Mouse (Mus musculus): ENCODE measurements at regions not wholly inside any gene's neighbourhood (a gene's known extent, or its start where the extent isn't known, plus 50 kb on each side); places are given as distances from the start of the nearest gene placed in this dataset.

DNA sequence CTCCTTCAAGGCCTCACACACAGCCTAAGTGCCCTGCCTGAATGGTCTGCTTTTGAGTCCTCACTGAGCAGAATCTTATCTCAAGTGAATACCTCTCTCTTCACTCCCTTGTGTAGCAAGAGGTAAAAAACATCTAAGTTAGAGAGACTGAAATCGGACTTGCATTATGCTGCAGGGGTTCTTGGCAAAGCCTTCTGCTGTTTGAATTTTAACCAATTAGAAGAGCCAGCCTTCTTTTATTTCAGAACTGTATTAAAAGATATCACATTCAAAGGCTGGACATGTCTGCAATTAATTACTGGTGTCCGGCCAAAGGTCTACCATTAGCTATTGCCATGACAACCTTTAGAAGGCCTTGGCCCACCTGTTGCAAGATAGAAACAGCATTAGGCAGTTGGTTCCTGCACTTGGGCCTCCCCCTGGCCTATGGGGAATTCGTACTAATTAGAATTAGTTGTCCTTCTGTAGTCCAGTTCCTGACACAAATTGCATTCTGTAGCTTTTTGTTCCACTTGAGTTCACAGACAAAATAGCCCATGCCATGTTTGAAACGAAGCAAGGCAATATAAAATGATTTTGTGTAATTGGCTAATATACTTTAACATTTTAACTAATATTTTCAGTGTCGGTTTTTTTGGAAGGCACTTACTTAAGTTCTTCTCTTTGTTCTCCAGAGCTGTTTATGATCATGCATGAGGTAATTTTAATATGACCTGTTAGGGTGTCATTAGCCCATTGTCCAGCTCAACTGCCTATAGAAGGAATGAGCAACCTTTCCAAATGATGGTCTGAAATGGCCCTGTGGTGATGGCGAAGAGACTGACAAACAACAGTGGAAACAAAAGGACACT, 219.4 kb downstream of the Lmo4 start:
- Histone ChIP-seq H3K27ac (ENCODE audit: low read length) (no peak overlapping the region), H3K36me3 (ENCODE audit: control insufficient read depth, insufficient read depth) (no peaks in the 10 kb centered on the region), H3K4me1 (ENCODE audit: control insufficient read depth, insufficient read depth, low read length) (no peaks in the 10 kb centered on the region), H3K4me2 (ENCODE audit: low read depth, low read length) (no peak overlapping the region), H3K27me3 (ENCODE audit: control insufficient read depth, insufficient read depth, low read length) (no peaks in the 10 kb centered on the region), H3K4me3 (ENCODE audit: low read length) (no peak overlapping the region), H3K9me3 (replicated peaks; ENCODE audit: control insufficient read depth, low read length) (0 out of 2 replicates have a peak, but pooled peaks cover 4% of the 10 kb centered on the region), H3K9ac (ENCODE audit: low read length) (no peak overlapping the region)
- WGBS = 77% methylated on average over 6 of the region's 6 CpGs
- ATAC-seq (replicated peaks; ENCODE audit: extremely low read depth, insufficient read depth, low FRiP score) = no peak

DNA sequence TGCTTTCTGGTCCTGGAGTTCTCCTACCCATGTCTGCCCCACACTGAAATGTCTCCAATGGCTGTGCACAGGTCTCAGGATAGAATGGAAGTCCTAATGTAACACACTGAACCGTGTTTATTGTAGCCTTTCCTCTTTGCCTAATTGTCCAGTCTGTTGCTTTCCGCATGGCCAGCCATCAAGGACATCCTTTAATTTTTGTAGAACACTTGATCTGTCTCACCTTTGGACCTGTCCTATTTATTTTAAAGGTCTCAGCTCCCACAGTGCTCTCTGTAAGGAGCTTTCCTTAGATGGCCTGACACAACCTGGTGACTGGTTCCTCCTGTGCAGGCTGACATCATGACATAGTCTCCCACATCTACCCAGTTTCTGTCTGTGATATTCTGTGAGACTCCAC, 226.3 kb downstream of the Lmo4 start:
- Histone ChIP-seq H3K9me3 (replicated peaks; ENCODE audit: control insufficient read depth, low read length) (no peaks in the 10 kb centered on the region), H3K4me3 (ENCODE audit: low read length) (no peak overlapping the region), H3K4me1 (ENCODE audit: control insufficient read depth, insufficient read depth, low read length) (no peaks in the 10 kb centered on the region), H3K27me3 (ENCODE audit: control insufficient read depth, insufficient read depth, low read length) (no peaks in the 10 kb centered on the region), H3K27ac (ENCODE audit: low read length) (no peak overlapping the region), H3K9ac (ENCODE audit: low read length) (no peak overlapping the region), H3K36me3 (ENCODE audit: control insufficient read depth, insufficient read depth) (no peaks in the 10 kb centered on the region), H3K4me2 (ENCODE audit: low read depth, low read length) (no peak overlapping the region)
- ATAC-seq (replicated peaks; ENCODE audit: extremely low read depth, insufficient read depth, low FRiP score) = no peak
- 85% methylated on average over 2 of the region's 2 CpGs for WGBS

DNA sequence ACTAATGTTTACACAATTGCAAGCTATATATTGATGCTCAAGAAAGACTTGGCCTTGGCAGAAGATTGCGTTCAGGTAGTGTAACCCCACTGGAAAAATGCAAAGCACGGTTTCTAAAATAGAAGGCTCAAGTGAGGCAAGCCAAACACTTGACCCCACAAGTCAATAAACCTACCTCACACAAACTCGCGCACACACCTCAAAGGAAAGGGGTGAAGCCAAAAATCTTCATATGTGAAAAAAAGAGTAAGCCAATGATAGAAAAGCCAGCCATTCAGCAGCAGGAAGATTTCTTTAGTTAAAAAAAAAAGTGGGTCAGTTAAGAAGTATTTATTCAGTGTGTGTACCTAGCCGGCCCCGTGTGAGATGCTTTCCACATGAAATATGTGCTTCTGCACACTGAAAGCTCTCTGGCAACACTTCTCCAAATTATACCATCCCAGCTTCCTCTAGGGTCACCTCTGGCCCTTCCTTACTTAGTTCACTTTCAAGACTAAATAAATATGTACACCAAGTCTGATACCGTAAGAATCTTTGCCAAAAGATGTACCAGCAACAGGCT, 227.1 kb downstream of the Lmo4 start:
- no peak for ATAC-seq (replicated peaks; ENCODE audit: extremely low read depth, insufficient read depth, low FRiP score)
- no peak overlapping the region for H3K27ac ChIP-seq (ENCODE audit: low read length)
- H3K9me3 ChIP-seq (replicated peaks; ENCODE audit: control insufficient read depth, low read length) = no peaks in the 10 kb centered on the region

DNA sequence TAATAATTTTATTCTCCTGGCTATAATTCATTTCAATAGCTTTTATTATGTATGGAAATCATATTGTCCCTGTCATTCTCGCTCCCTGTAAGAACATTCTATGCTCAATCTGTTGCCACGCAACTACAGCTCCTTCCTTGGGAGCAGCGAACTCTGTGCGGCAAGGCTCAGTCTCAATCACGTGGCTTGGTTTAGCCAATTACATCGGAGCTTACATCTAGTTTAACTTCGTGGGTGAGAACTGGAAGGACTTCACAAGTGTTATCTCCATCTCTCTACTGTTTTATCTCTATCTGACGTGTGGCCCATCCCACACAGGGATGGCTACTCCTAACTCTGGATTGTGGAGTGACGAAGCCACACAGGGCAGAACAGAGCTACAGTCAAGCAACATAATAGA, 231.4 kb downstream of the Lmo4 start:
- H3K36me3 ChIP-seq (ENCODE audit: control insufficient read depth, insufficient read depth) = no peaks in the 10 kb centered on the region
- H3K27me3 ChIP-seq (ENCODE audit: control insufficient read depth, insufficient read depth, low read length) = no peaks in the 10 kb centered on the region
- no peak overlapping the region for H3K4me2 ChIP-seq (ENCODE audit: low read depth, low read length)
- H3K4me3 ChIP-seq (ENCODE audit: low read length) = no peak overlapping the region
- 60% methylated on average over 9 of the region's 9 CpGs for WGBS
- no peaks in the 10 kb centered on the region for H3K4me1 ChIP-seq (ENCODE audit: control insufficient read depth, insufficient read depth, low read length)
- H3K9me3 ChIP-seq (replicated peaks; ENCODE audit: control insufficient read depth, low read length) = no peaks in the 10 kb centered on the region
- no peak for ATAC-seq (replicated peaks; ENCODE audit: extremely low read depth, insufficient read depth, low FRiP score)
- H3K9ac ChIP-seq (ENCODE audit: low read length) = no peak overlapping the region
- H3K27ac ChIP-seq (ENCODE audit: low read length) = no peak overlapping the region

More for the DNA sequence above, 227.1 kb downstream of the Lmo4 start:
- WGBS = 80% methylated on average over 7 of the region's 7 CpGs
- Histone ChIP-seq H3K4me1 (ENCODE audit: control insufficient read depth, insufficient read depth, low read length) (no peaks in the 10 kb centered on the region), H3K9ac (ENCODE audit: low read length) (no peak overlapping the region), H3K36me3 (ENCODE audit: control insufficient read depth, insufficient read depth) (no peaks in the 10 kb centered on the region), H3K27me3 (ENCODE audit: control insufficient read depth, insufficient read depth, low read length) (no peaks in the 10 kb centered on the region), H3K4me2 (ENCODE audit: low read depth, low read length) (no peak overlapping the region), H3K4me3 (ENCODE audit: low read length) (no peak overlapping the region)

DNA sequence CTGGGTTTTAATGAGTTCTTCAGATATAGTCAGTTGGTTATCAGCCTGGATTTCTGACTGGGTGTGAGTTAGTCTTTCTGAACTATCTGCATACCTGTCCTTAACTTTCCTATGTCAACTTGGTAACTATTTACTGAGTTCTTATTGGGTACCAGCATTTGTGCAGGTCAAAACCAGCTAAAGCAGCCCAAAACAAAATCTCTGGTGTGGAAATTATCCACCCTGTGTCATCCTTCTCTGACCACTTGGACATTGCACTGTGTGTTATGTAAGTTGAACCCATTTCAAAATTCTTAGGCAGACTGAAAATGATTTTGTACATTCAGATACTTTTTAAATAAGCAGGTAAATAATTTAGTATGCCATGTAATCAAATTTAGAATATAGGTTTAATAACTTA, 232.7 kb downstream of the Lmo4 start:
- no peaks in the 10 kb centered on the region for H3K9me3 ChIP-seq (replicated peaks; ENCODE audit: control insufficient read depth, low read length)
- no peaks in the 10 kb centered on the region for H3K36me3 ChIP-seq (ENCODE audit: control insufficient read depth, insufficient read depth)
- no peaks in the 10 kb centered on the region for H3K4me1 ChIP-seq (ENCODE audit: control insufficient read depth, insufficient read depth, low read length)
- no peaks in the 10 kb centered on the region for H3K27me3 ChIP-seq (ENCODE audit: control insufficient read depth, insufficient read depth, low read length)
- H3K4me2 ChIP-seq (ENCODE audit: low read depth, low read length) = no peak overlapping the region
- no peak for ATAC-seq (replicated peaks; ENCODE audit: extremely low read depth, insufficient read depth, low FRiP score)
- no peak overlapping the region for H3K4me3 ChIP-seq (ENCODE audit: low read length)
- no peak overlapping the region for H3K27ac ChIP-seq (ENCODE audit: low read length)
- no peak overlapping the region for H3K9ac ChIP-seq (ENCODE audit: low read length)

DNA sequence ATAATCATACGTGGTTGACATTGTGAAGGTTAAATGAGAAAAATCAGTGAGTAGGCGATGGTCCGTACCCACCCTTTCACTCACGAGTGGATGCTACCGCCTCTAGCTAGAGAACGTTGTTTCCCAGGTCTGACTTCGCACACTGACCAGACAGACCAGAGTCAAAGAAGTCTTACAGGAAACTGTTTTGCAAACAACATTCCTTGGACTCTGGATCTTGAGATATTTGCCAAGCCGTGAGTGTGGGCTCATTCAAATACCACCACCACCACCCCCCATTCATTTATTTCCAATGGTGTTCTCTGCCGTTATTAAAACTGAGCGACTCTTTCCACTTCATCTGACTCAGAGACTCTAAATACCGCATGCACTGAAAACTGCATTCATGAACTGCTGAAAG, 234.2 kb downstream of the Lmo4 start:
- H3K4me3 ChIP-seq (ENCODE audit: low read length) = no peak overlapping the region
- WGBS = 82% methylated on average over 11 of the region's 11 CpGs
- no peak for ATAC-seq (replicated peaks; ENCODE audit: extremely low read depth, insufficient read depth, low FRiP score)
- H3K9ac ChIP-seq (ENCODE audit: low read length) = no peak overlapping the region
- H3K4me2 ChIP-seq (ENCODE audit: low read depth, low read length) = no peak overlapping the region
- no peaks in the 10 kb centered on the region for H3K4me1 ChIP-seq (ENCODE audit: control insufficient read depth, insufficient read depth, low read length)
- H3K36me3 ChIP-seq (ENCODE audit: control insufficient read depth, insufficient read depth) = no peaks in the 10 kb centered on the region
- no peak overlapping the region for H3K27ac ChIP-seq (ENCODE audit: low read length)
- H3K27me3 ChIP-seq (ENCODE audit: control insufficient read depth, insufficient read depth, low read length) = no peaks in the 10 kb centered on the region
- no peaks in the 10 kb centered on the region for H3K9me3 ChIP-seq (replicated peaks; ENCODE audit: control insufficient read depth, low read length)

DNA sequence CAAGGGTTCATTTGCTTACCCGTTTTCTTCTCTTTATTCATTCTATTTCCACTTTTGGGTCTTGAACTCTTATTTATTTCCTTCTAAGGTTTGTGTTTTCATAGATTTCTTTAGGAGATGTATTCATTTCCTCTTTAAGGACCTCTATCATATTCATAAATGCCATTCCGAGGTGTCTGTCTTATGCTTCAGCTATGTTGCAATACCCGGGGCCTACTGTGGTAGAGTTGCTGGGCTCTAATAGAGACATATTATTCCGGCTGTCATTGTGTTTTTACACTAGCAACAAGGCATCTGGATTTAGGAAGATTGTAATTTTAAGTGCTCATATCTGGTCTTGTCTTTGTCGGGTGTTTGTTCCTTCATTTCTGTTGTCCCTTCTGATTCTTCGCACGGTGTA, 249.5 kb downstream of the Lmo4 start:
- Histone ChIP-seq H3K36me3 (ENCODE audit: control insufficient read depth, insufficient read depth) (no peaks in the 10 kb centered on the region), H3K4me1 (ENCODE audit: control insufficient read depth, insufficient read depth, low read length) (no peaks in the 10 kb centered on the region), H3K27me3 (ENCODE audit: control insufficient read depth, insufficient read depth, low read length) (no peaks in the 10 kb centered on the region), H3K9me3 (replicated peaks; ENCODE audit: control insufficient read depth, low read length) (no peaks in the 10 kb centered on the region), H3K9ac (ENCODE audit: low read length) (no peak overlapping the region), H3K4me2 (ENCODE audit: low read depth, low read length) (no peak overlapping the region), H3K4me3 (ENCODE audit: low read length) (no peak overlapping the region), H3K27ac (ENCODE audit: low read length) (no peak overlapping the region)
- 85% methylated on average over 7 of the region's 7 CpGs for WGBS
- no peak for ATAC-seq (replicated peaks; ENCODE audit: extremely low read depth, insufficient read depth, low FRiP score)

DNA sequence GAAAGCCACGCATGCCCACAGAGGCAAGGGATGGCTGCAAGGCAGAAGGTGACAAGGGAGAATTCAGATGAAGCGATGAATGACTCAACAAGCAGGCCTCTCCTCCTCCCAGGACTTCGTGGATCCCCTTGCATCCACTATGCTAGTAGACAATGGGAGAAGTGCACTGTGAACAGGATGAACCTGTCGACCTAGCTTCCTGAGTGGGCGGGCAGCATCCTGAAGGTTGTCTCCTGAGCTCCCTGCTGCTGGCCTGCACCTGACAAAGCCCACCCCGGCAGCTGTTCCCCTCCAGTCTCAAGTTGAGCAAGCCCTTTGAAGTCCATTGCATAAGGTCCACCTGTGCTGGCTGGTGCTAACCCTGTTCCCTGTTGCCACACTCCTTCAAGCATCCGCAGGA, 250.2 kb downstream of the Lmo4 start:
- Histone ChIP-seq H3K9ac (ENCODE audit: low read length) (no peak overlapping the region), H3K27me3 (ENCODE audit: control insufficient read depth, insufficient read depth, low read length) (no peaks in the 10 kb centered on the region), H3K4me1 (ENCODE audit: control insufficient read depth, insufficient read depth, low read length) (no peaks in the 10 kb centered on the region), H3K9me3 (replicated peaks; ENCODE audit: control insufficient read depth, low read length) (no peaks in the 10 kb centered on the region), H3K27ac (ENCODE audit: low read length) (no peak overlapping the region), H3K36me3 (ENCODE audit: control insufficient read depth, insufficient read depth) (no peaks in the 10 kb centered on the region), H3K4me2 (ENCODE audit: low read depth, low read length) (no peak overlapping the region), H3K4me3 (ENCODE audit: low read length) (no peak overlapping the region)
- 65% methylated on average over 7 of the region's 7 CpGs for WGBS
- ATAC-seq (replicated peaks; ENCODE audit: extremely low read depth, insufficient read depth, low FRiP score) = no peak

DNA sequence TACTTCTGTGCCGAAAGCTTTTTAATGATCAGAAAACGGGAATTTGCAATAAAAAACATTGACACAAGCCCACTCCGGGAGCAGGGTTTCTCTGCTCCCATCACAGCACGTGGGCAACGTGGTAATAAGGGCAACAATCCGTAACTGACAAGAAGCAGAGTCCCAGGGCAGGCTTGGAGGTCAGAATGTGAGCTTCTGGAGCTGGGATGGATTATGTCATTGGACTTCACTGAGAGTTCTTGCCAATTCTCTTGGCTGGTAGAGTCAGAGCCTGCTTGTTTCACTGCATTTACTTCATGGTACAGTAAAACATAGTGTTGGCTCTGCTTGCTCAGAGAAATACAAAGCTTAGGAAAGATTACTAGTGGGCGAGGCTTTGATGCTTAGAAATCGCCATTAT, 252.7 kb downstream of the Lmo4 start:
- Histone ChIP-seq H3K4me3 (ENCODE audit: low read length) (no peak overlapping the region), H3K9ac (ENCODE audit: low read length) (no peak overlapping the region), H3K4me1 (ENCODE audit: control insufficient read depth, insufficient read depth, low read length) (no peaks in the 10 kb centered on the region), H3K27ac (ENCODE audit: low read length) (no peak overlapping the region), H3K36me3 (ENCODE audit: control insufficient read depth, insufficient read depth) (no peaks in the 10 kb centered on the region), H3K4me2 (ENCODE audit: low read depth, low read length) (no peak overlapping the region), H3K27me3 (ENCODE audit: control insufficient read depth, insufficient read depth, low read length) (no peaks in the 10 kb centered on the region), H3K9me3 (replicated peaks; ENCODE audit: control insufficient read depth, low read length) (no peaks in the 10 kb centered on the region)
- WGBS = 62% methylated on average over 8 of the region's 8 CpGs
- ATAC-seq (replicated peaks; ENCODE audit: extremely low read depth, insufficient read depth, low FRiP score) = no peak
